Mouse (Mus musculus) stomach, embryonic 15.5 days (tissue): ENCODE data around the gene Cdhr3. TPM values are rescaled to one million over a fixed set of nuclear protein-coding genes. Genes with fewer than 3 reads are reported as not detected.

ENCODE experiments used
- ATAC-seq: fragments of 200-750 bp; cut with Nextera tagmentation; 2 replicates; pipeline ENCODE4 v1.8.0; 2017; ENCODE audit warnings: low read depth, moderate number of reproducible peaks, moderate TSS enrichment; ENCODE audit not compliant: insufficient read depth, low FRiP score
- H3K27ac ChIP-seq: fragments of 300-500 bp; sonication (generic); 2 replicates; pipeline ENCODE4 v1.5.1; 2015; ENCODE audit warnings: mild to moderate bottlenecking, inconsistent platforms
- H3K27me3 ChIP-seq: fragments of 300-500 bp; sonication (generic); replicated peaks from 2 replicates; pipeline ENCODE4 v1.6.1; 2015; ENCODE audit warnings: inconsistent platforms
- H3K36me3 ChIP-seq: fragments of 300-500 bp; sonication (generic); 2 replicates; pipeline ENCODE4 v1.6.1; 2015; ENCODE audit warnings: inconsistent platforms
- H3K4me1 ChIP-seq: fragments of 300-500 bp; sonication (generic); 2 replicates; pipeline ENCODE4 v1.6.1; 2015; ENCODE audit warnings: inconsistent platforms
- H3K4me2 ChIP-seq: fragments of 300-500 bp; sonication (generic); 2 replicates; pipeline ENCODE4 v1.6.1; 2015; ENCODE audit warnings: mild to moderate bottlenecking, inconsistent platforms
- H3K4me3 ChIP-seq: fragments of 300-500 bp; sonication (generic); replicated peaks from 2 replicates; pipeline ENCODE4 v1.5.1; 2015; ENCODE audit warnings: inconsistent platforms
- H3K9ac ChIP-seq: fragments of 300-500 bp; sonication (generic); 2 replicates; pipeline ENCODE4 v1.6.1; 2015; ENCODE audit warnings: inconsistent platforms
- H3K9me3 ChIP-seq: fragments of 300-500 bp; sonication (generic); 2 replicates; pipeline ENCODE4 v1.6.1; 2016; ENCODE audit warnings: inconsistent platforms
- WGBS: fragments of 180-500 bp; shearing (Covaris S2); methylation state at CpG from one replicate; pipeline ENCODE4 v1.1.7; 2015; 5-methylcytosine and 5-hydroxymethylcytosine counted together
- polyA plus RNA-seq: library from polyadenylated mRNA; unstranded; fragments of >200 nt; fragmentation: Nextera tagmentation; extraction: Ambion mirVana; gene quantifications from 2 replicates; pipeline ENCODE4 v1.2.1, GENCODE M21; 2015

Gene Cdhr3
- polyA plus RNA-seq, 1 experiment from 2014 or later = 0.08 TPM

DNA sequence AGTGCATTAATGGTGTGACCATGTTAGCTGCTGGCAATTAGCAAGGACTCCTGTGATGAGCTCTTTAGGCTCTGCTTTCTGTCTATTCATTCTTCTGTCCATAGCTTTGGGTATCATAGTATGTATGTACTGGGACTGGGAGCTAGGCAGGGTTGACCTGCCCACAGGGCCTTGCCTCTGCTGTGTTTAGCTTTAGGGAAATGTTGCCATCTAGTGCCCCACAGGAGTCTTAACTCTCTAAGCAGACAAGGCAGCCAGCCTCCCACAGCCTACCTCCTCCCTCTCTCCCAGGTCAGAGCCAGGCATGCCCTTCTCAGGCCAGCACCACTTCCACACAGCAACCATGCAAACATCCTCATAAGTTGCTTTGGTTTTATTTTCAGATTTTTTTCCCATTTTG is 16.9 kb upstream of the Cdhr3 start:
- no peak overlapping the region for H3K27ac ChIP-seq
- no peak overlapping the region for H3K4me3 ChIP-seq
- H3K4me1 ChIP-seq = peaks cover 8% of the 10 kb centered on the region
- no peak overlapping the region for H3K9ac ChIP-seq
- no peak overlapping the region for H3K4me2 ChIP-seq
- H3K36me3 ChIP-seq = no peaks in the 10 kb centered on the region
- no peaks in the 10 kb centered on the region for H3K27me3 ChIP-seq
- H3K9me3 ChIP-seq = no peaks in the 10 kb centered on the region
- ATAC-seq = peak; percentile 48; the same call in 1 of the 2 replicates

DNA sequence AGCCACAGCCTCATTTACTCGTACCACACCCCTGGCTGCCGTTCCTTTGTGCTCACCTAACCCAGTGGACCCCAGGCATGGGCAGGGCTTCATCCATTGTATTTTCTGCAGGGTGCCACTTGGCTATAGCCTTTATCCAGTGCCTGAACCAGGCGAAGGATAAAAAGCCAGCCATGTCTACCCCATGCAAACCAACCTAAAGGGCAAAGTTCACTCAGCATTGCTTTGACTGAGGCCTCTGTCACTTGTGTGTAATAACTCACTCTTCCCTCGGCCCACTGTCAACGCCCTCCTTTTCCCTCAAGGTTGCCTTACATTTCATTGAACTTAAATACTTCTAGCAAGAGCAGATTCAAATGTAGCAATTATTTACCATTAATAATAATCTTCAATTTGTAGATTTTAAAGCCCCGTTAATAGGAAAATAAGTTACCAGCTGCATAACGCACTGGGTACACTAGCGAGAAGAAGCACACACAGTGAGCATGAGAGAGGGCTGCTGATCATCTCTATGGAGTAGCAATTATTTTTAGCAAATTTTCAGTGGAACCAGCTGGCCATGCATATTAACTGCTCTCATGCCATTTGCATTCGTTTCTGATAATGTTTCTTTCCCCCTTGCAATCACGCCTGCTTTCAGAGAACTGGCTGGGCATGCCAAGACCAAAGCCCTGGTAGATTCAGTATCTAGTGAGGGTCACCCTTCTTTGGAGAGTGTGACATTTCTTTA is 13.9 kb upstream of the Cdhr3 start:
- no peak overlapping the region for H3K4me2 ChIP-seq
- no peak overlapping the region for H3K4me3 ChIP-seq
- no peaks in the 10 kb centered on the region for H3K9me3 ChIP-seq
- 77% methylated on average over 10 of the region's 10 CpGs for WGBS
- ATAC-seq = no peak
- H3K27ac ChIP-seq = no peak overlapping the region
- H3K9ac ChIP-seq = no peak overlapping the region
- H3K36me3 ChIP-seq = no peaks in the 10 kb centered on the region
- H3K4me1 ChIP-seq = peaks cover 15% of the 10 kb centered on the region
- H3K27me3 ChIP-seq = no peaks in the 10 kb centered on the region

DNA sequence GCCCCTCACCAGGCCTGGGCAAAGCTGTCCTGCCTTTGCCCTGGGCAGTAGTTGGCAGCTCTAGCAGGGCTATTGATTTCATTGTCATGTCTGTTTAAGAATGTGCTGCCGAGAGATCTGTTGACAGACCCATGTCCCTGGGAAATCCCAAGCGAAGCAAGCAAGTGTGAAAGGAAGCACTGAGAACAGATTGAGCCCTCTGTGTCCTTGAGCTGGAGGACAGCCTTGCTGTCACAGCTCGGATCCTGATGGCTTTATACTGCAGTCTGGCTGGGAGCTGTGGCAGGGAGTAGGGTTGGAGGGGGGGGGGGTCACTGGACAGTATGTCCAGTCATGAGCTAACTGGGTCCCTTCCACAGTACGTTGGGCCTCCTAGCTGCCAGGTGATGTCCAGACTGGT is 13.0 kb upstream of the Cdhr3 start:
- Histone ChIP-seq H3K4me1 (peaks cover 10% of the 10 kb centered on the region), H3K27me3 (no peaks in the 10 kb centered on the region), H3K27ac (no peak overlapping the region), H3K4me3 (no peak overlapping the region), H3K36me3 (no peaks in the 10 kb centered on the region), H3K9me3 (no peaks in the 10 kb centered on the region), H3K9ac (no peak overlapping the region), H3K4me2 (no peak overlapping the region)
- WGBS = 61% methylated on average over 4 of the region's 4 CpGs
- ATAC-seq = no peak

DNA sequence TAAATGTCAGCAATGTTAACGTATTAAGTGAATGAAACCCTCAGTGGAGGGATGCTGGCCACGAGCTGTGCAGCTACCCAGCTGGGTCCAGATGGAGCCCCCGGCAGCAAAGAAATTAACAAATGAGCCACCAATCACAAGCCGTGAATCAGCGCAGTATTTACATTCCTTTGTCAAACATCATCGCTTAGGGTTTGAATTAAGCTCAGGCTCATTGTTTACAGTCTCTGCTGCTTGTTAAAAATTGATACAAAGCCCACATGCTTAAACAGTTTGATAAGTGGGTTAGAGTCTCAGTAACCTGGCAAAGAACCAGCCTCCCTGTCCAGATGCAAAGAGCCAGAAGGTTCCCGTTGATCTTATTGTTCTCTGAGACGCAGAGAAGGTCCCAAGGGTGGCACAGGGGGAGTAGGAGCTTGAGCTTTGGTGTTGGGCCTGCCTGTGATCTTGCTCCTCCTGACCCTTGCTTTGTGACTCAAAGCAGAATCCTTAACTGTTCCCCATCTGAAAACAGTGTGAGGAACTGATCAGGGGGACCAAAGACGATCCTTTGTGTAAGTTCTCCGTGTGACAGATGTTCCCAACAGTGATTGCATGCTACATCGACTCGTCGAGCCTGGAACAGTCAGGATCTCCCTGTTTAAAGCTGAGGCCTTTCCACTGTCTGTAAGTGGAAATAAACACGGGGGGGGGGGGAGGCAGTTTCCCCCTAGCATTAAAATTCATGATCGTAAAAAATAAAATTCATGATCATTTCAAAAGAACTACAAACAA is 9.9 kb upstream of the Cdhr3 start:
- 15% methylated on average over 15 of the region's 15 CpGs for WGBS
- Histone ChIP-seq H3K4me3 (no peak overlapping the region), H3K36me3 (no peaks in the 10 kb centered on the region), H3K9ac (no peak overlapping the region), H3K27ac (peak overlapping the region; percentile 57), H3K4me1 (peaks cover 10% of the 10 kb centered on the region), H3K27me3 (no peaks in the 10 kb centered on the region), H3K9me3 (no peaks in the 10 kb centered on the region), H3K4me2 (no peak overlapping the region)
- peak; percentile 83 for ATAC-seq

DNA sequence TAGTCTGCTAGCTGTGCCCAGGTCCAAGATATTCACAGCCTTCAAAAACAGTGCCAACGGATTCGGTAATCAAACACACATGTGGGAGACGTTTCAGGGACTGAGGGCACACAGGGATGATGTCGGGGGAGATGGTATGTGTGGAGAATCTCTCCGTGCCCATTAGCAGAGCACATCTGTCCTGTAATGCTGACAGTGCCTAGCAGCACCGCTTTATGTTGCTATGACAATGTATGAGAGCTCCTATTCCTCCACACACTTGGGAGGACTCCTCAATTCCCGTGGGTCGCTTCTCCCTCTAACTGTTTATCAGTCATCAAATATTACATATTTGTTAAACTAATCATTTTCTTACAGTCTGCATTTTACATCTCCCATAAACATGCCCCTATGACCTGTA is 9.0 kb upstream of the Cdhr3 start:
- WGBS = 50% methylated on average over 8 of the region's 8 CpGs
- Histone ChIP-seq H3K9ac (no peak overlapping the region), H3K36me3 (no peaks in the 10 kb centered on the region), H3K4me2 (no peak overlapping the region), H3K27ac (peak overlapping the region; percentile 57), H3K4me3 (no peak overlapping the region), H3K27me3 (no peaks in the 10 kb centered on the region), H3K4me1 (peaks cover 10% of the 10 kb centered on the region), H3K9me3 (no peaks in the 10 kb centered on the region)
- ATAC-seq = no peak

DNA sequence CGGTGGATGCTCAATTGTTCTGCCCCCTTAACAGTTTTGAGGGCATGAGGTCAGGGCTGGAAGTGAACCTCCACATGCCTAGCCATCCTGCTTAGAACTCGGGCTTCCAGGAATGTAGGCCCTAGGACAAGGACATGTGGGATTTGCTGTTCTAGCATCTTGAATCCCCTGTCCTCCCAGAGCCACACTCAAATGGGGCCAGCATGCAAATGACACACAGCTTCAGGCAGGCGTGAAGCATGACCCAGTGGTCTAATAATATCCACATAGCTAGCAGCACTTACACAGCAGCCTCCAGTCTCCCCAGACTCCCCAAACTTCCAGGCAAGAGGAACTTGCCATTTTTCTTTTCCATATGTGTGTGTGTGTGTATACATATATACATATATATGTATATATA is 3.3 kb upstream of the Cdhr3 start:
- H3K9me3 ChIP-seq = no peaks in the 10 kb centered on the region
- H3K9ac ChIP-seq = no peak overlapping the region
- H3K4me3 ChIP-seq = no peak overlapping the region
- no peak for ATAC-seq
- H3K4me2 ChIP-seq = no peak overlapping the region
- H3K36me3 ChIP-seq = no peaks in the 10 kb centered on the region
- WGBS = 65% methylated on average over 3 of the region's 3 CpGs
- H3K4me1 ChIP-seq = no peaks in the 10 kb centered on the region
- no peaks in the 10 kb centered on the region for H3K27me3 ChIP-seq
- no peak overlapping the region for H3K27ac ChIP-seq

DNA sequence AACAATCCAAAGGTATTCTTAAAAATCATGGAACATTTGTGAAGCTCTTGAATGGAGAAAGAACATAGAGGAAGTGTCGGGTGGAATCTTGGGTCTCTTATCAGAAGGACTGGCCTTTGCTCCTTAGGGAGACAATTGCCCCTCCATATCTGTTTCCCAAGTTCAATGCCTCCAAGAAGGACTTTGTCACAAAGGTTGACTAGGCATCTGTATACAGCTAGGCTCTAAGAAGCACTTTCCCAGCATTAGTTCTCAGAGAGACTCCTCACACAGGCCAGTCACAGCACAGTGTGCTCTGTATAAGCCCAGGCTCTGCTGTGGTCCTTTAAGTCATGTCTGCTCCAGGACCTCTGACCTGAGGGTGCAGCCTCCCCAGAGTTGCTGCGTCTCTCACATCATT is 479 bp downstream of the Cdhr3 start:
- ATAC-seq = no peak

DNA sequence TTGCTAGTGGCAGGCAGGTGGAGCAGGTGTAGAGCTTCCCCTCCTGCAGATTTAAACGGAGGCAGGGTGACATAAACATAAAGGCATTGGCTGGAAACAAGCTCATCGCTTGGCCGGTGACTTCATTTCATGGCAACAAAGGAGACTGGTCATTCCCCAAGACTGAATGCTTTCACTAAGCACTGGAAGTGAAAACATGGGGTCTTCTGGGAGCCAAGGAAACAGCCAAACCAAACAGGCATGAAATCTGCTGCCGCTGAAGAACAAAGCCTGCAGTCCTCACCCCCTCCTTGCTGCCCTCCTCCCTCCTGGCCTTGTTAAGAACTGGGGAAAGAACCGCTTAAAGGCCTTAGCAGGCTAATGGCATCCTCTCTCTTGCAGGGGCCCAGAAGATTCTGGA is 6.5 kb downstream of the Cdhr3 start:
- no peak overlapping the region for H3K27ac ChIP-seq
- H3K27me3 ChIP-seq = no peaks in the 10 kb centered on the region
- no peak overlapping the region for H3K4me2 ChIP-seq
- no peak overlapping the region for H3K4me3 ChIP-seq
- no peaks in the 10 kb centered on the region for H3K9me3 ChIP-seq
- H3K4me1 ChIP-seq = no peaks in the 10 kb centered on the region
- ATAC-seq = no peak
- no peaks in the 10 kb centered on the region for H3K36me3 ChIP-seq
- H3K9ac ChIP-seq = no peak overlapping the region
- 59% methylated on average over 5 of the region's 5 CpGs for WGBS

More for the DNA sequence above, 479 bp downstream of the Cdhr3 start:
- H3K9me3 ChIP-seq = no peaks in the 10 kb centered on the region
- H3K4me3 ChIP-seq = no peak overlapping the region
- H3K27me3 ChIP-seq = no peaks in the 10 kb centered on the region
- 61% methylated on average over 2 of the region's 2 CpGs for WGBS
- no peaks in the 10 kb centered on the region for H3K4me1 ChIP-seq
- H3K9ac ChIP-seq = no peak overlapping the region
- H3K27ac ChIP-seq = no peak overlapping the region
- H3K4me2 ChIP-seq = no peak overlapping the region
- no peaks in the 10 kb centered on the region for H3K36me3 ChIP-seq

DNA sequence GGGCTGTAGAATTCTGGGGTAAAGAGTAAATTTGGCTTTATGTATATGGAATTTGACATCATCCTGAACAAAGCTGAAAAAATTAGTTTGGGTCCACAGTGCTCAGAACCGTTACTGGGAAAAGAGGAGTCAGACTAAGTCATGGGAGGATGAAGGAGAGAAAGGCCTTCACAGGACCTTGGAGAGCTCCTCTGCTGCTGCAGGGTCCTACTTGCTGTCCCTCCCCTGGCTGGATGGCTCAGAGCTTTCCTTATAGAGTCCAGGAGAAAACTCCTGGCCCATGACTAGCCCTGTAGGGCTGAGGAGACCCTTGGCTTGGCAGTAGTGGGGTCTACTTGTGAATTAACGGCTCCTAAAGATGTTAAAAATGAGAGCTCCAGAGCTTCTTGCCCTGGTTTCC is 8.0 kb downstream of the Cdhr3 start:
- no peaks in the 10 kb centered on the region for H3K36me3 ChIP-seq
- no peak for ATAC-seq
- no peak overlapping the region for H3K4me2 ChIP-seq
- no peak overlapping the region for H3K9ac ChIP-seq
- H3K9me3 ChIP-seq = no peaks in the 10 kb centered on the region
- no peak overlapping the region for H3K27ac ChIP-seq
- no peaks in the 10 kb centered on the region for H3K27me3 ChIP-seq
- no peak overlapping the region for H3K4me3 ChIP-seq
- H3K4me1 ChIP-seq = no peaks in the 10 kb centered on the region
- WGBS = 28% methylated on average over 2 of the region's 2 CpGs

DNA sequence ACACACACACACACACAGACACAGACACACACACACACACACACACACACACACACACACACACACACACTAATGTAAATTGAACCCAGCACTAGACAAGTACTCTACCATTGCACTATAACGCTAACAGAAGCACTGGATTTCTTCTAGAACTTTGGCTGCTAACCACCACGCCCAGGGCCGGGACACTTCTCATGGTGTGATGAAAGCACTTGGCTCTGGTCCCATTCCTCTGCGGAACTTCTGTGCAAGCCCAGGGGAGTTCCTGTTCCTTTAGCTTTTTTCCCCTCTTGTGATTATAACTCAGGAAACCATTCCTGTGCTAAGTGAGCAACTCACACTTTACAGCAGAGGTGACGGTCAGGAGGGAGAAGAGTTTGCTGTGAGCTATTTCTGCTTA is 9.3 kb downstream of the Cdhr3 start:
- Histone ChIP-seq H3K36me3 (no peaks in the 10 kb centered on the region), H3K4me2 (no peak overlapping the region), H3K9ac (no peak overlapping the region), H3K4me1 (no peaks in the 10 kb centered on the region), H3K27me3 (no peaks in the 10 kb centered on the region), H3K27ac (no peak overlapping the region), H3K9me3 (no peaks in the 10 kb centered on the region), H3K4me3 (no peak overlapping the region)
- no peak for ATAC-seq
- 33% methylated on average over 5 of the region's 5 CpGs for WGBS

DNA sequence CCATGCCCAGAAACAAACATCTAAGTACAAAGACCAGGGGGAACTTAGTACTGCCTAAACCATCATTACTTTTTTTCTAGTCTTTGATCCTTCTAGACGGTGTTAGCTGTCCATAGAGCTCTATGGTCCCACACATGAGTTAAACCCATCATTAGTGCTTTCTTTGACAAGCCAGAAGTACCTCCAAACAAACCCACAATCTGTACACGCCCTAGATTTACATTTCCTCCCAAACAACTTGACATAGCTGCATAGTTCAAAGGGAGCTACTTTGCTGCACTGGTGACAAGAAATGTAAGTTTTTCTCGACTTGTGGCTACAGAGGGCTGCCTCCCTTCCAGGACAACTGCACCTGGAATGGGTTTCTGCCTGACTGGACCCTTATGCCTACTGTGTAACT is 16.4 kb downstream of the Cdhr3 start:
- Histone ChIP-seq H3K4me2 (no peak overlapping the region), H3K27me3 (no peaks in the 10 kb centered on the region), H3K27ac (no peak overlapping the region), H3K9me3 (no peaks in the 10 kb centered on the region), H3K4me1 (0 out of 2 replicates have a peak, but pooled peaks cover 3% of the 10 kb centered on the region), H3K4me3 (no peak overlapping the region), H3K9ac (no peak overlapping the region), H3K36me3 (no peaks in the 10 kb centered on the region)
- WGBS = 31% methylated on average over 3 of the region's 3 CpGs
- no peak for ATAC-seq

DNA sequence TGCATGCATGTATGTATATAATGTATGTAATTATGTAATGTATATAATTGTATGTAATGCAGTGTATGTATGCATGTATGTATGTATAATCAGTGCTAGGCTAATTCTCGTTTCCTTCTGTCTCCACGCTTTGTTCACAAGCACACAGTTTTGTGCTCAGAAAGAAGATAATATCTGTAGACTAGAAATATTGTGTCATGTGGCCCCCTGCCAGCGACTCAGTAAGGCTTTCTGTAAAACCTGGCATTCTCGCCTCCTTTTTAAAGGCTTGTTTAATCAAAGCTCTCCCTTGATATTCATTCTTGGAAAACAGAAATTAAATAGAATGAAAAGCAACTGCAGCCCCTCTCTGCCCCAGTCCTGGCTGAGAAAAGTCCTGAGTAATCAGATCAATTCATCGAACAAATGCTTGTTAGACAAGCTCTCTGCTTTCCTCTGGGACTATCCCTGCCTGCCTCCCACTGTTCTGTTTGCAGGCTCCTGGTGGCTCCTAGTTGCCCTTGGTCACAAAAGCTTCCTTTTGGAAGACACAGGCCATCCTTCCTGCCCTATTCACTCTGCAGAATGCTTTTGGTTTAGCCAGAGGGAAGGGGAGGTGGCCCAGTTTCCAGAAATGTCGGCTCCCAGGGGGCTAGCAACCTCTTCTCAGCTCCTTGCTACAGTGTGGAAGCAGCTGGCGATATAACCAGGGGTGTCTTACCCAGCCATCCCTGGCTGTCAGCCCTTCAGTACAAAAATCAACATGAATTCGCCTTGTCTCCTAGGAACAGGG is 20.6 kb downstream of the Cdhr3 start:
- Histone ChIP-seq H3K27me3 (no peaks in the 10 kb centered on the region), H3K9me3 (no peaks in the 10 kb centered on the region), H3K36me3 (no peaks in the 10 kb centered on the region), H3K9ac (no peak overlapping the region), H3K4me3 (no peak overlapping the region), H3K27ac (no peak overlapping the region), H3K4me2 (no peak overlapping the region), H3K4me1 (0 out of 2 replicates have a peak, but pooled peaks cover 3% of the 10 kb centered on the region)
- ATAC-seq = no peak
- 49% methylated on average over 8 of the region's 8 CpGs for WGBS
